Mouse (Mus musculus) heart, postnatal 25 days (tissue): ENCODE measurements around the gene Spcs3. TPM values are rescaled to one million over a fixed set of nuclear protein-coding genes. Genes with fewer than 3 reads are reported as not detected.

Experiments
- DNase-seq: peaks from one replicate; pipeline ENCODE4 v3.0.0; 2022; ENCODE audit warnings: low spot score
- intact Hi-C: fragments of 180-260 bp; cut with DNase I; formaldehyde crosslinking; loops from one replicate; pipeline ENCODE4 v1.15.1; 2025
- total RNA-seq, 2 experiments: library from RNA; stranded (reverse); gene quantifications; 2 replicates each; pipeline ENCODE4 v1.2.3; 2021

The Spcs3 gene
- total RNA-seq, 2 experiments from 2014 or later: 40.4 to 42.0 TPM

GRCm38 (mm10) chr8:54509221-54509721 is 20.5 kb downstream of the Spcs3 start:
- intact Hi-C loops: no loop called here
- DNase-seq: no peak

- DNase-seq: no peak
- intact Hi-C loops: no loop called here
These were observed 21.0 kb downstream of the Spcs3 start for GRCm38 (mm10) chr8:54508814-54509213.

GRCm38 (mm10) chr8:54508096-54508456 is 21.7 kb downstream of the Spcs3 start:
- intact Hi-C loops: no loop called here
- no peak for DNase-seq

GRCm38 (mm10) chr8:54507428-54508095 is 22.2 kb downstream of the Spcs3 start:
- DNase-seq: no peak
- intact Hi-C loops: loop anchor here (1.0 kb wide), 2 partner anchors 153 to 198 kb away; no protein-coding TSS in a partner anchor

- intact Hi-C loops: no loop called here
These were observed 24.7 kb downstream of the Spcs3 start for GRCm38 (mm10) chr8:54505060-54505459.

GRCm38 (mm10) chr8:54503104-54503503 is 26.7 kb downstream of the Spcs3 start:
- intact Hi-C loops: no loop called here
- DNase-seq: no peak

More at GRCm38 (mm10) chr8:54505060-54505459, 24.7 kb downstream of the Spcs3 start:
- DNase-seq: no peak

GRCm38 (mm10) chr8:54493915-54494314 is 35.9 kb downstream of the Spcs3 start:
- intact Hi-C loops: loop anchor here (5.0 to 10.0 kb wide), 2 partner anchors 287 to 889 kb away; no protein-coding TSS in a partner anchor
- DNase-seq: no peak

GRCm38 (mm10) chr8:54493110-54493509 is 36.7 kb downstream of the Spcs3 start:
- intact Hi-C loops: loop anchor here (5.0 to 10.0 kb wide), 2 partner anchors 286 to 888 kb away; no protein-coding TSS in a partner anchor
- no peak for DNase-seq

- intact Hi-C loops: loop anchor here (1.0 to 10.0 kb wide), 4 partner anchors 285 to 887 kb away; partner anchors contain the start of gene Vegfc
These were observed 37.9 kb downstream of the Spcs3 start for GRCm38 (mm10) chr8:54491934-54492333.

GRCm38 (mm10) chr8:54491057-54491690 is 38.6 kb downstream of the Spcs3 start:
- intact Hi-C loops: loop anchor here (1.0 to 10.0 kb wide), 4 partner anchors 284 to 886 kb away; partner anchors contain the start of gene Vegfc
- no peak for DNase-seq

More at GRCm38 (mm10) chr8:54491934-54492333, 37.9 kb downstream of the Spcs3 start:
- DNase-seq: no peak

GRCm38 (mm10) chr8:54488437-54488836 is 41.4 kb downstream of the Spcs3 start:
- no peak for DNase-seq
- intact Hi-C loops: loop anchor here (5.0 kb wide), 2 partner anchors 96 to 336 kb away; no protein-coding TSS in a partner anchor

- intact Hi-C loops: loop anchor here (5.0 kb wide), 2 partner anchors 94 to 334 kb away; no protein-coding TSS in a partner anchor
- DNase-seq: no peak
These were observed 43.1 kb downstream of the Spcs3 start for GRCm38 (mm10) chr8:54486555-54487273.

Other genes with a start within 250 kb of the Spcs3 start
- gene Asb5, start 418 bp downstream of the Spcs3 start, total RNA-seq: 10 to 100 TPM; 20.7 to 21.7 TPM
- not detected for gene Spata4, start 70.8 kb upstream of the Spcs3 start, total RNA-seq